Mouse (Mus musculus): ENCODE results near the gene Tec. TPM values are rescaled to one million over a fixed set of nuclear protein-coding genes. Genes with fewer than 3 reads are reported as not detected.
A peak's percentile ranks its signal among the peaks of the same experiment; 100 is the strongest.

Tec gene
- total RNA-seq, 2 experiments from 2014 or later, result 4.2 to 4.8 TPM

DNA sequence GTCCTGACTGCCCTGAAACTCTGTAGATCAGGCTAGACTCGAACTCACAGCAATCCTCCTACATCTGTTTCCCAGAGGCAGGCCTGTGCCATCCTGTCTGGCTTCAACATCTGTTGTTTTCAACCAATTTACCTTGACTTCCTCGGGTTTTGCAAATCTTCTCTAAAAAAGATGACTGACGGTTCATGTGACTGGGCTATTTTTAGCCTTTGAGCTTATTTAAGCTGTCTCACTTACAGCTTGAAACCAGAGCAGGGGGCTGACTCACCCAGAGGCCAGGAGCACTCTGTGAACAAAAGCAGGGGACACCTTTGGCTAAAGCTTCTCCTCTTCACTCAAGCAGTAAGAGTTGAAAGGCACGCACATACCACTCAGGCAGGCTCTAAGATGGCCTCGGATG lies 65.4 kb downstream of the Tec start:
- intact Hi-C loops (cut with DNase I), result no loop called here
- DNase-seq (ENCODE audit: low spot score in 2 of 2), result no peak

GRCm38 (mm10) chr5:72798563-72798962 lies 69.7 kb downstream of the Tec start:
- no peak for DNase-seq (ENCODE audit: low spot score in 2 of 2)
- intact Hi-C loops (cut with DNase I), result no loop called here

GRCm38 (mm10) chr5:72796186-72796613 lies 72.1 kb downstream of the Tec start:
- no peak for DNase-seq (ENCODE audit: low spot score in 2 of 2)
- intact Hi-C loops (cut with DNase I), result no loop called here

- intact Hi-C loops (cut with DNase I), result no loop called here
- no peak for DNase-seq (ENCODE audit: low spot score in 2 of 2)
These were observed 74.9 kb downstream of the Tec start for GRCm38 (mm10) chr5:72793309-72793850.

- intact Hi-C loops (cut with DNase I), result no loop called here
- no peak for DNase-seq (ENCODE audit: low spot score in 2 of 2)
These were observed 76.5 kb downstream of the Tec start for GRCm38 (mm10) chr5:72791789-72792188.

GRCm38 (mm10) chr5:72791386-72791785 lies 76.9 kb downstream of the Tec start:
- intact Hi-C loops (cut with DNase I), result no loop called here

DNA sequence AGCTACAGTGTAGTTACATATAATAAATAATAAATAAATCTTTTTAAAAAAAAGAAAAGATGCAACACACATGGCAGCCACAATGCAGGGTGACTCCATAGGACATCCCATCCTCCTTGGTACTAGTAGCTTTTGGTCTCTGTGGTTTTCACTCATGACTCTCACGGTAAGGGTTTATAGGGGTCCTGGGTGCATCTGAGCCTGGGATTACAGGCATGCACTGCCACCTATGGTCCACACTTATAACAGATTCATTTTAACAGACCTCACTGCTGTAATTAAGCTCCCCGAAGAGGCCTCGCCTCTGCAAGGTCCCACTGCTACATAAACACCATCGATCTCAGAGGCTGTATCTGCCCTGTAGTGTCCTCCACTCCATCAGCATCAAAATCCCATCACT lies 82.8 kb downstream of the Tec start:
- no peak for DNase-seq (ENCODE audit: low spot score in 2 of 2)

More at GRCm38 (mm10) chr5:72791386-72791785, 76.9 kb downstream of the Tec start:
- no peak for DNase-seq (ENCODE audit: low spot score in 2 of 2)

DNA sequence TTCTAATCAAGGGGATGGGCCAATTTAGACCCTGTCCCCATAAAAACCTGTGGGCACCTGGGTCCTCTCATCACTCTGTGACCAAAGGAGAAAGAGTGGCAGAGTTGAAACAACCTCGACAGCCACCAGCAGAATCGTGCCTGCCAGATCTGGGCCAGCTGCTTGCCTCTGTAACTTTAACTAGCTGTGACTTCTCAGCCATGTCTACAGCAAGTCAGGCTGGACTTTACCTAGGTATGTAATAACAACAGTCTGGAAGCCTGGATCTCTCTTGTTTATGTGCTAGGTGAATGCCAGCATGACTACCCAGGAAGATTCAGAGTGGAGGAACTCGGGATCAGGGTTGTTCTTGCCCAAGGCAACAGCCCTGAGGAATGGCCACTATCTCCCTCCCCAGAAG lies 83.6 kb downstream of the Tec start:
- intact Hi-C loops (cut with DNase I), result no loop called here
- no peak for DNase-seq (ENCODE audit: low spot score in 2 of 2)

More for the DNA sequence above, 82.8 kb downstream of the Tec start:
- intact Hi-C loops (cut with DNase I), result no loop called here

GRCm38 (mm10) chr5:72783957-72784356 lies 84.3 kb downstream of the Tec start:
- intact Hi-C loops (cut with DNase I), result no loop called here
- peak; percentile 24 to 26 for DNase-seq (ENCODE audit: low spot score in 2 of 2)

DNA sequence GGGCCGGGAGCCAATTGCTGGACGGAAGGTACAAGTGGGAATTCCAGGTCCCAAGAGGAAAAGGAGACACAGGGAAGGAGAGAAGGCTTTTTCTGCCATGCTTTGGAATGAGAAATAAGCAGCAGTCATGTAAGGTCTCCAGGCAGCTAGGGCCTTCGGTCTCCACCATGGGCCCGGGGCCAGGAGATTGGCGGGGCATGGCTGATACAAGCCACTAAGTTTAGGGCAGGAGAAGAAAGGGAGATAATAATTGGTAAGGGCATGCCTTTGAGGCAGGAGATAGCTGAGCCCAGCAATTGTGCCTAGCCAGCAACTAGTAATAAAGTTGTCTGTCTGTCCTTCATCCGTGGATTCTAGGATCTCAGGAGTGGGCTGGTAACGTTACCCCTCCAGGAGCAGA lies 85.2 kb downstream of the Tec start:
- intact Hi-C loops (cut with DNase I), result no loop called here
- no peak for DNase-seq (ENCODE audit: low spot score in 2 of 2)

- intact Hi-C loops (cut with DNase I), result no loop called here
- no peak for DNase-seq (ENCODE audit: low spot score in 2 of 2)
These were observed 86.5 kb downstream of the Tec start for GRCm38 (mm10) chr5:72781776-72782175.

DNA sequence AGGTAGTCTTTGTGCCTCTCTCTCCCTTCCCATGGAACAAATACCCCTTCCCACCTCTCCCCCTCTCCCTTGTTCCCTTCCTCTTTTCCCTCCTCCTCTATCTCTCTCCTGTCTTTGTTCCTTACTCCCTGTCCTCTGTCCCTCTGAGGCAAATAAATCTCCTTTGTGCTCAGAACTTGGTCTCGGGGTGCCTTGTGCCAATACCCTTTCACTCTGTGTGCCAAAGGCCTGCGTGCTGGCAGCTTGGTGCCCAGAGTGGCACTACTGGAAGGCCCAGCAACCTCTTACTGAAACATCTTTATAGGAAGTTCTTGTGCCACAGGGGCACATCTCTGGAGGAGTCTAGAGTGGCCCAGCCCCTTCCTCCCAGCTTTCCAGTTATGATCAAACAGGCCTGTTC lies 91.7 kb downstream of the Tec start:
- intact Hi-C loops (cut with DNase I), result no loop called here
- DNase-seq (ENCODE audit: low spot score in 2 of 2), result no peak

DNA sequence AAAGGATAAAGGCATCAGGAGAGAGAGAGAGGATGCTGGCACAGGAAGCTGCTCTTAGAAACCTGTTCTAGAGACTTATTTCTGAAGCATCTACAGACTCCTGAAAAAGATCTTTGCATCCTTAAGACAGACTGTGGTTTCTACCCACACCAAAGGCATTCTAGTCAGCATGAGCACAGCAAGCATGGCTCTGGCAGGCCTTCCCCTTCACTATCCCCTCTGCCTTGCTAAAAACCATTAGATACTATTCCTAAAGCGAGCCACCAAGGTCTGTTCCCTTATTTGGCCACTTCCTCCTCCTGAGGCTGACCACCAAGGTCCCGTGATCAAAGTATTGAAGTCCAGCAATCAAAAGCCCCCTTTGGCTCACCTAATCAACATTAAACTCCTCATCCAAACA lies 92.2 kb downstream of the Tec start:
- intact Hi-C loops (cut with DNase I), result no loop called here
- DNase-seq (ENCODE audit: low spot score in 2 of 2), result no peak

DNA sequence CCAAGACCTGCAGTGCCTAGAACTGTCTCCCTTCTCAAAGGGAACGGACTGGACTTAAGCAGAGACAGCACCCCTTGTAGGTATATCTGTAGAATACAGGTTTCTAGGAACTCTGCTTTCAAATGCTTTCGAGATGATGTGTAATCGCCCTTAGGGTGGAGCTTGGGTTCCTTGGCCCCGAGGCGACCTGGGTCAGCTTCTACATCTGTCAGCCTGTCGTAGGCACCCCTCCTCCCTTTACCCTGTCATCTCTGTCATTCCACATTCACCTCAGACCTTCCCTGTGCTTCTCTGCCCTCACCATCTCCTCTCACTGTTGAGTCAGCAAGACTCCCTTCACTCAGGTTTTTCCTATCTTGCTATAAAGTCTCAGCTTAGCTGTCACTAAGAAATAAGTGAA lies 98.4 kb downstream of the Tec start:
- intact Hi-C loops (cut with DNase I), result no loop called here
- no peak for DNase-seq (ENCODE audit: low spot score in 2 of 2)

GRCm38 (mm10) chr5:72763546-72763945 lies 104.7 kb downstream of the Tec start:
- intact Hi-C loops (cut with DNase I), result no loop called here
- DNase-seq (ENCODE audit: low spot score in 2 of 2), result no peak

DNA sequence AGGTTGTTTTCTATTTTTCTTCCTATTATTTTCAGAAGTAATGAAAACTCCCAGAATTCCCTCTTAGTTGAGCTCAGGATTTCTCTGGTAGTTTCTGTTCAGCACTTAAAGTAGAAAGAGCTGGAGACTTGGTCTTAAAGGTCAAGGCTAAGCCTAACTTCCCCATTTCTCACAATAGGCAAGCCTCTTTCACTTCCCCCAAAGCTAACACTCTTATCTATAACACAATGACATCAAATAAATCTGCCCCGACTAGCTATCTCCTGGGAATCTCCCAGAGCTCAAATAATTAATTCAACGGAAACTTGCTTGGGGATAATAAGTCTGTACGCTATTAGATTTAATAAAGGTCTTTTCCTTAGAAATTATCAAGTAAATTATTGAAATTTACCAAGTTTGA lies 105.3 kb downstream of the Tec start:
- DNase-seq (ENCODE audit: low spot score in 2 of 2), result no peak
- intact Hi-C loops (cut with DNase I), result no loop called here

DNA sequence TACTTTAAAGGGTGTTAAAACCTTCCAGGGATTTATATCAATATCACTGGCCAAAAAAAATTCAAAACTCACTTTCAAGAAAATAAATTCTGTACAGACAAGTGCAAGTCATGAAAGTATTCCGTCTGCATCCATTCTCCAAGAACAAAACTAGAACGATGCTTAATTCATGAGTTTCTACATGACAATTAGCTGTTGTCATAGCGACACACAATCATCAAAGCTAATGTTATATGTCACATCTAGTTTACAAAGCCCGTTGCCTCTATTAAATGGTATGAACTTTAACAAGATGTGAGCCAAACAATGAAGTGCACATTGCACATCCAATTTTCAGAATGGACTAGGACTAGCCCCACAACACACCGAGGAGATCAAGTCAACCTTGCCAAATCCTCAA lies 106.5 kb downstream of the Tec start:
- intact Hi-C loops (cut with DNase I), result no loop called here
- DNase-seq (ENCODE audit: low spot score in 2 of 2), result no peak

DNA sequence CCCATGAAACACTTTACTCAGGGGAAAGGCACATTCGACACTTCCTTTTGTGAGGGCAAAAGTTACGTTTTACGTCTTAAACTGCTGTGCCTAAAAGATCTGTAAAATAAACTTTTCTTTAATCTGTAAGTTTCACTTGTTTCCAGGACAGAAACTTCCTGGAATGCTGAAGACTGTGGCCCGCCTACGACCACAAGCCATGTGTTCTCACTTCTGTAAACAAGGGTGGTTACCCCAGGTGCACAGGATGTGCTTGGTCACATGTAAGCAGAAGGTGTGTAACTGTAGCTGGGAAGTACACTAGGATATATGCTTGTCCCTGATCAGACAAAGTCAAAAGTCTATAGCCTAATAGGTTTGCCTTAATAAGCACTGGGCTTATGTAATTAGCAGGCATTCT lies 107.0 kb downstream of the Tec start:
- DNase-seq (ENCODE audit: low spot score in 2 of 2), result no peak
- intact Hi-C loops (cut with DNase I), result no loop called here

DNA sequence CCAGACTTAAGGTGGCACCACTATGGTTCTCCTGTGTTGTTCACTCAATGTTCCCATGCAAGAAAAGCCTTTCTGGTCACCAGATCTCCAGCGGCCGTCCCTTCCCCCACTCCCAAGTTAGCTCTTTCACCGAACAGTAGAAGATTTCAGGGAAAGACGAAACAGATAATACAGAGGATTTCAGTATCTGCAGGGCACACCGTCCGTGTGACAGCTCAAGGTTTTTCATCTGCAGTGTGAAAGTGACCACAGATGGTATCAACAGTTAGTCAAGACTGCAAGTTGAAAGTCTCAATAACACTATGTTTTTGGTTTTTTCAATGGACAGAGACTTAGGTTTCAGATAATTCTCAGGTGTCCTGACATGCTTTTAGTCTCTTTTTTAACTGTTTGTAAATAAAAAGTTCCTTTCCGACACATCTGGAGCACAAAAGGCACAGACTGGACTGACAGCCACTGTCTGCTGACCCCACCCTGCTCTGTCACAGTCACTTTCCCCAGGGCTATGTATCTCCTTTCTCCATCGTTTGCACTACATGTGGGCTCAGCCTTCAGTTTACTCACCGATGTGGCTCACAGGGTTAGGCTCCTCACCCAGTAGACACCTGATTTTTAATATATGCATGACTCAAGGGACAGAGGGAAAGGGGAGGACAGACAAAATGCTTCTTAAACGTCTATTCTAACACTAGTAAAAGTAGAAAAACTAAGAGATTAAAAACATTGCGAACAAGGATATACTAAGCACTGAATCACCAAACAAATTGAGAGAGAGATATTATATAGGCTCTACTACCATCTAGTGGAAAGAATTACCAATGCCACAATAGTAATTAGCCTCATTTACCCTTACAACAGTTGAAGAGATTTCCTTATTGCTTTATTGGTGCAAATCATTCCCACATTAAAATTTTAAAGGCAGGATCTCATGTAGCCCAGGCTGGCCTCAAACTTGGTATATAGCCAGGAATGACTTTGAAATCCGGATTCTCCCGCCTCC lies 109.1 kb downstream of the Tec start:
- intact Hi-C loops (cut with DNase I), result loop anchor here (5.0 kb wide), 1 partner anchor 407 kb away; no protein-coding TSS in a partner anchor
- no peak for DNase-seq (ENCODE audit: low spot score in 2 of 2)

- no peak for DNase-seq (ENCODE audit: low spot score in 2 of 2)
These were observed 111.0 kb downstream of the Tec start for GRCm38 (mm10) chr5:72757155-72757773.

More at GRCm38 (mm10) chr5:72757155-72757773, 111.0 kb downstream of the Tec start:
- intact Hi-C loops (cut with DNase I), result loop anchor here (5.0 kb wide), 1 partner anchor 405 kb away; no protein-coding TSS in a partner anchor

All from left cerebral cortex, postnatal 36 days (tissue).